Mouse (Mus musculus) cortical plate, adult 2 months (tissue): ENCODE data around the gene Olfr553.

Experiments
- CTCF ChIP-seq: fragments of 200-500 bp; IDR thresholded peaks from 2 replicates; pipeline ENCODE4 v1.5.1; 2011; ENCODE audit warnings: mild to moderate bottlenecking, control low read depth, low read length; ENCODE audit not compliant: insufficient read depth; ENCODE audit errors: extremely low read depth
- POLR2A ChIP-seq: fragments of 200-500 bp; IDR thresholded peaks from 2 replicates; pipeline ENCODE4 v1.6.1; 2011; ENCODE audit warnings: mild to moderate bottlenecking, low read length, control low read depth; ENCODE audit not compliant: insufficient read depth; ENCODE audit errors: extremely low read depth

DNA sequence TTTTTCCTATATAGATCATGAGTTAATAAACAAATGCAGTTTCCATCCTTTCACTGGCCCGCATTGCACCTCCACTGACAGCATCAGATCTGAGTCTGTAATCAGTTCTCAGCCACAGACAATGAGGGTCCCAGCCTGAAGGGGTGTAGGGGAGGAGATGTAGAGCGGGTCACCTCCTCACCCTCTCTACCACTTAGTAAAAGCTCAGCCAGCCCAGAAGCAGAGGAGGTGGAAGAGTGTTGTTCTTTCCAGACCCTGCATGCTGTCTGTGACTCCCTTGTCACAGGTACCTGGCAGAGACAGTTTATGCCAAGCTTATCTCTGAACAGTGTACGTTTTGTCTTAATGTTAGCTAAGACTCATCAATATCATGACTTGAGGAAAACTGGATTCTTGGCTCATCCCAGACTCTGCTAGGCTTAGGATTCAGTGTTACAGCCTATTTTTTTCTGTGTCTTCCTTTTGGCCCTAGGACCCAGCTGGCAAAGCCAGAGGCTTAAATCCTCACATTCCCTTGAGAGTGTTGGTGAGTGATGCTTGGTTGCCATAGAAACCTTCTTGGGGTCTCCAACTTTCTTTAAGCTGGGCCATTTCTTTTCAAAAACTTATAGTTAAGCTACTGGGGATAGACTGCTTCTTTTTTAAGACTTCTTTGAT, 44.7 kb downstream of the Olfr553 start:
- TF ChIP-seq CTCF (no peak), POLR2A (no peak)
